Mouse (Mus musculus): Measurements from ENCODE around the gene Ugt2a1. TPM values are rescaled to one million over a fixed set of nuclear protein-coding genes. Genes with fewer than 3 reads are reported as not detected.
"Not testable (repeated sequence)": the region's sequence is repeated elsewhere in the genome, so short reads cannot be mapped to it uniquely, and the experiment has no call there.

Ugt2a1 gene
- not detected for total RNA-seq (2021)
- long read RNA-seq, experiment 1: 0 reads
- long read RNA-seq, experiment 2: 0 reads

DNA sequence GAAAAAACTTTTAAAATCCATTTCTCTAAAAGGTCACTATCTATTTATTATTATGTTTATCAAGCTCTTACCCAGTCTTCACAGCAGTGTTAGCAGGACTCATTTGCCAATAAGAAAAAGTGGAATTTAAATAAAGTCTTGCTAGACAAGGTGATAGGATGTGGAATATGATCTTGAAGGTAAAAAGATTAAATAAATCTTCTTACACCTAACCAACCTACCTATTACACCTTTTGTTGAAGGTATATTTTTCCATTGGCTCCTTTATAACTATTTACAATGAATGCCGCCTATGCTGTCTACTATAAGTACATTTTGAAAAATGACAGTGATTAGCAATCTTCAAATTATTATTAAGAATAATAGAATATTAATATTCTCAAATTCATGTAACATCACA lies at the start of gene Ugt2a1:
Gene Ugt2a1, minus strand, starts transcription at position 101 of the 400 bp plus-strand sequence.
- TF ChIP-seq CTCF (IDR thresholded peaks at IDR 0.05): no peak
- DNase-seq (ENCODE audit: extremely low spot score in 1 of 2, low spot score in 2 of 2): no peak
- intact Hi-C loops (cut with DNase I): no loop called here

DNA sequence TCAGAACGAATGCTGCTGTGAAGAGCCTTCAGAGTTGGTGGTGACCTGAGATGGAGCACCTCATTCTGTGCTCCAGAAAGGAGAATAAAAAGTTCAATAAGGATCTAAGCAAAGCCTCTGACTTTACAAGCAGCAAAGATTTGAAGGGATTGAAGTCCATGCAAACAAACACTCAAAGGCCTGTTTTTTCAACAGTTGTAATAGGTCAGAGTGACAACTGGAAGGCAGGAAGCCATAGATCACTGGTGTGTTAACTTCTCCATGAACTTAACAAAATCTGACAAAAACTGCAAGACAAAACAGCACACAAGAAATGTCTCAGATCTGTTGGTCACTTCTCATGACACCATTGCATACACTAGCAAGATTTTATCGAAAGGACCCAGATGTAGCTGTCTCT lies 47.4 kb upstream of the Ugt2a1 start, which contains the start of gene Sult1b1:
Gene Sult1b1, minus strand, starts transcription at position 85 of the 400 bp plus-strand sequence.
- no peak for DNase-seq (ENCODE audit: extremely low spot score in 1 of 2, low spot score in 2 of 2)
- Histone ChIP-seq H3K27ac (no peak within 1 kb of the TSS), H3K4me3 (no peak within 1 kb of the TSS)
- no peak for TF ChIP-seq CTCF (IDR thresholded peaks at IDR 0.05)
- intact Hi-C loops (cut with DNase I): no loop called here

More for the DNA sequence above, at the start of gene Ugt2a1:
- Histone ChIP-seq H3K27ac (no peak within 1 kb of the TSS), H3K4me3 (no peak within 1 kb of the TSS)

DNA sequence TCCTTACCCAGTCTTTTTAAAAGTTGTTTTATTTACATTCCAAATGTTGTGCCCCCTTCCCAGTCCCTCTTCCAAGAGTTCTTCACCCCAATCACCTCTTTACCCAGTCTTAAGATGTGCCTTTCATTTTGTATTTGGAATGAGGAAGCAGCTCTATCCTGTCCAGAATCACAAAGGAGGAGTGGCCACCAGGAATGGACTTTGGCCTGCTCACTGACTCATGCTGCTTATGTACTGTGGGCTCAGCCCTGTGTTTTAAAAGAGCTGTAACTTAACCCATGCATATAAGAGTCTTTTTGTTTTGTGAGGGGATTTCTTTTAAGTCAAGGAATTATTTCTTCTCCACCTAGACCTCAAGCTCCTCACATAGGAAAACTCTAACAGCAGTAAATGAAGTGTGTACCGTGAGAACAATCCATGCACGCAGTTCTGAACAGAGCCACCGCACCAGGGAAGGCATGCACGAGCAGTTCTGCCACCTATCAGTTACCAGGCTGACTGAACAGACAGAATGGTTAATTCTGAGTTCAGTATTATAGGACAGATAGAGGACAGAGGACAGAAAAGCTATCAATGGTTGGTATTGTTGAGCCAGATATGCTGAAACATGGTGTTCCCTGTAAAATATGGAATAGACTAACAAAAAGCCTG lies 45.4 kb upstream of the Ugt2a1 start:
- H3K27ac ChIP-seq: no peak overlapping the region
- H3K4me3 ChIP-seq: no peak overlapping the region
- no peak for DNase-seq (ENCODE audit: extremely low spot score in 1 of 2, low spot score in 2 of 2)
- TF ChIP-seq CTCF (IDR thresholded peaks at IDR 0.05): no peak
- intact Hi-C loops (cut with DNase I): no loop called here

DNA sequence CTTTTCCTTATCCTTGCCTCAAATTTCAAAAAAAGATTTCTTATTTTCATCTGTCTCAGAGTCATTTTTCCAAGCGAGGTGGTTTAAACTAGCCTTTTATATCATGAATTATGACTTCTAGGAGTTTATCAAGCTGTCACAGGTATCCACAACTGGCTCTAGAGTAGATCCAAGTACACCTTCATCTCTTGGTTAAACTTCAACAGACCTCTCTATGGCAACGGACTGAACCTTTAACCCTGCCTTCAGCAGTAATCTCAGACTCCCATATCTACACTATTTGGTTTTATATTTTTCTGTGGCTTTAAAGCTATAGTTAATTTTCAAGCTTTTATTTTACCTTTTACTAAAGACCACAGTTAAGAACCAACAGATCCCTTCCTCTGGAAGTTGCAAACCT lies 41.6 kb upstream of the Ugt2a1 start:
- intact Hi-C loops (cut with DNase I): no loop called here
- no peak overlapping the region for H3K27ac ChIP-seq
- DNase-seq (ENCODE audit: extremely low spot score in 1 of 2, low spot score in 2 of 2): no peak
- TF ChIP-seq CTCF (IDR thresholded peaks at IDR 0.05): no peak
- H3K4me3 ChIP-seq: no peak overlapping the region

DNA sequence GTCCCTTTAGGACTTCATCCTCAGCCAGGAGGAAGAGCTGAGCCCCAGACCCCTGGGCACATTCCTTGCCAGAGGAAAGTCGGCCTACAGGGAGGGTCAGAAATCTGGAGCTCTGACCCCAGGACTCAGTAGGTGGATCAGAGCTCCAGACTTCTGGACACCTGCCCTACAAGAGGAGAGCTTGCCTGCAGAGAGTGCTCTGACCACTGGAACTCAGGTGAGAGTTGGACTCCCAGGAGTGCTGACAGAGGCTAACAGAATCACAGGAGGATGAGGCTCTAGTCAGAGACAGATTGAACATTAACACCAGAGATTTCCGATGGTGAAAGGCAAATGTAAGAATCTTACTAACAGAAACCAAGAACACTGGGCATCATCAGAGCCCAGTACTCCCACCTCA lies 32.9 kb upstream of the Ugt2a1 start:
- intact Hi-C loops (cut with DNase I); H3K4me3 ChIP-seq; DNase-seq (ENCODE audit: extremely low spot score in 1 of 2, low spot score in 2 of 2); H3K27ac ChIP-seq: not testable (repeated sequence)

DNA sequence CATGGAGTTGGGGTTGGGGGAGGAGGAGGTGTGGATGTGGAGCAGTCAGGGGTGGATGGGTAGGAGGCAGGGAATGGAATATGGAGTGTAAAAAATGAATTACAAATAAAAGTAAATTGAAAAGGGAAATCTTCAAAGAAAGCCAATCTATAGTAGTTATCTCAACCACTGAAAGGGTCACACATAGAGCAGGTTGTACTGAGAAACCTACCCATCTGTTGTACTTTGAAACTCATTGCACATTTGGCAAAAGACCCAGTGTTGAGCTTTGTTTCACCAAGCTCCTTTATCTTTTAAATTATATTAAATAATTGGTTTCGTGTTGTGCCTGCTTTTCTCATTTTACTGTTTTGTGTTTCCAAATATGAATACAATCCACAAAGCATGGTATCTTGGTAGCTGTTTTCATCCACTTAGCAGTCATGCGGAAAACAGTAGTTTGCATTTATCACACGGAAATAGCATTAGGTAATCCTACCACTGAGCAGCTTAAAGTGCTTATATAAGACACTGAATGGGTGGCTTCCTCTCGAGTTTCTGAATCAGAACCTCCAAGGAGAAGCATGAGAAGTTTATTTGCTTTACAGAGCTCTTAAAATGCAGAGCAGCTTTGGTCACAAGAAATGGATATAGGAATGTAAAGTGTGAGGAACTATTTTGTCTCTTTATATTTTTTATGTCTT lies 15.2 kb upstream of the Ugt2a1 start:
- TF ChIP-seq CTCF (IDR thresholded peaks at IDR 0.05): no peak
- H3K27ac ChIP-seq: no peak overlapping the region
- H3K4me3 ChIP-seq: no peak overlapping the region
- no peak for DNase-seq (ENCODE audit: extremely low spot score in 1 of 2, low spot score in 2 of 2)
- intact Hi-C loops (cut with DNase I): no loop called here

DNA sequence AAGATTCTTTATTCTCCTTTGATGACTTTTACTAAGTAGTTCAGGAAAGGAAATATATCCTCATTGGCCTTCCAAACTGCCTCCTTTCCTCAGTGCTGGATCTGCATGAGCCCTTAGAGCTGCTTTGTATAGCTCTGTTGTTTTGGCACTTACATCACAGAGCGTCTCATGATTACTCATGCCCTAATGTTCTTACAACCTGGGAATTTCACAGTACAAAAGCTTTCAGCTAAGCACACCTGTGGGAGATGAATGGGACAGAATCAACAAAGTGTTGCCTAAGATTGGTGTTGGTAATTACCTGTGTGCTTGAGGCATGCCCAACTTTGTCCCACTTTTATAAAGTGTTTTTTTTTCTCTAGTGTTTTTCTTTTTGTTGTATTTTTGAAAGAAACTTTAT lies 12.0 kb upstream of the Ugt2a1 start:
- intact Hi-C loops (cut with DNase I): no loop called here
- H3K4me3 ChIP-seq: no peak overlapping the region
- TF ChIP-seq CTCF (IDR thresholded peaks at IDR 0.05): no peak
- no peak overlapping the region for H3K27ac ChIP-seq
- DNase-seq (ENCODE audit: extremely low spot score in 1 of 2, low spot score in 2 of 2): no peak

DNA sequence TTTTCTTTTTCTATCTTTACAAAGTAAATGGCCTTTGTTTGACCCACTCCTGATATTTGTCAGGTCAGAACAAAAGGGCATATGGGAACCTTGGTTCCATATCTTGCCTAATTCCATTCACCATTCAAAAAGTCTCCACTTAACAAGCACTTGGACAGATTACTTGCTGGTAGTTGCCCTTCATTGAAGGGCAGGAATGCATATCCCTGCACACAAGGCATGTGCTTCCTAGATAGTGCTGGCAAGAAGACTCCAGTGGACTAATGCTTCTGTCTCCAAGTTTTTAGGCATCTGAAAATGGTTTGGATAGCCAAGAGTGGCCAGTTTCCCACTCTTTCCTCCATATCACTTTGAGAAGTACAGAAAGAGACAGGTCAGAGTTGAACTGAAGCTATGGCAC lies 8.7 kb upstream of the Ugt2a1 start:
- intact Hi-C loops (cut with DNase I): no loop called here
- Histone ChIP-seq H3K27ac (no peak overlapping the region), H3K4me3 (no peak overlapping the region)
- DNase-seq (ENCODE audit: extremely low spot score in 1 of 2, low spot score in 2 of 2): no peak
- TF ChIP-seq CTCF (IDR thresholded peaks at IDR 0.05): no peak

DNA sequence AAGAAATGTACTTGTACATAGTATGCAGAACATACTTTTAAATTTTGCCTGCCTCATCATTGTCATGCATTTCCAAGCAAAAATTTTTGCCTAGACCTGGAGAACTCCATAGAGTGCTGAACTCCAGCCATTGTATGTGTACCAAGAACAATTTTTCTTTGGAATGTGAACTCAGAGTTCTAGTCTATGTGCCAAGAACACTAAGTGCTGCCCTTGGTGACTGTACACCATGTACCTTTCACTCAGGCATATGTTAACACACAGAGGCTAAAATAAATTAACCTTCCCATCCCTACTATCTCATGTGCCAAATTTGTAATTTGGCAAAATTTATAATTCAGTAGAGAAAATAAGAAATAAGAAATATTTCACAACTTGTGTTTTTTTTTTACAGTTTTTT lies 8.3 kb upstream of the Ugt2a1 start:
- DNase-seq (ENCODE audit: extremely low spot score in 1 of 2, low spot score in 2 of 2): no peak
- intact Hi-C loops (cut with DNase I): no loop called here
- no peak overlapping the region for H3K27ac ChIP-seq
- no peak for TF ChIP-seq CTCF (IDR thresholded peaks at IDR 0.05)
- H3K4me3 ChIP-seq: no peak overlapping the region

DNA sequence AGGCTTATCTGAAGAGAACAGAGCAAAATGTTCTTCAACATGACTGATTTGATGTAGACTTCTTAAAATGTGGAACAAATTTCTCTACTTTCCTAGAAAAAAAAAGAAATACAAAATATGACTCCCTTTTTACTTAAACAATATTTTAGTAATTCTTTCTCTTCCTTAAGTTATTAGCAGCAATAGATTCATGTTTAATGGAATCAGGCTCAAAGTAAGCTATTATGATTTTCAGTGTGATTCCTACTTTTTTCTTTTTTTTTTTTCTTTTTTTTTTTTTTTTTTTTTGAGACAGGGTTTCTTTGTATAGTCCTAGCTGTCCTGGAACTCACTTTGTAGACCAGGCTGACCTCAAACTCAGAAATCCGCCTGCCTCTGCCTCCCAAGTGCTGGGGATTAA lies 4.0 kb downstream of the Ugt2a1 start, which contains the start of gene Gm43638:
Gene Gm43638, minus strand, starts transcription at position 101 of the 400 bp plus-strand sequence.
- H3K4me3 ChIP-seq; H3K27ac ChIP-seq; DNase-seq (ENCODE audit: extremely low spot score in 1 of 2, low spot score in 2 of 2); intact Hi-C loops (cut with DNase I): not testable (repeated sequence)

DNA sequence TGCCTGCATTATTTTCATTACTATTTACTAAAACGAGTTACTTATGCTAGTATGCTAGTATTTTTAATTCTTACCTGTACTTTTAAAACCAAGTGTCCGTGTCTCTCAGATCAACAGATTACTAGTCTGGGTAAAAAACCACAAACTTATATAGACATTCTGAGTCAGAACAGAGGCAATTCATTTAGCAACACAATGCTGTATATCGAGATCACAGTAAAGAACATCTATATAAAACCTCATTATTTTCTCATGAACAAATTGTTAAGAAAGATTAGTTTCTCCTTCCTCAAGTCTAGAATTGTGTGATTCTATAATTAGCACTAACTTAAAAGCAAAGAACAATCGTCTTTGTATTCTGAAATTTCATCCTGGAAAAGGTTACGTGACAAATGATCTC lies 8.5 kb downstream of the Ugt2a1 start, which contains the start of gene Ugt2a2:
Gene Ugt2a2, minus strand, starts transcription at position 101 of the 400 bp plus-strand sequence.
- intact Hi-C loops (cut with DNase I): no loop called here
- TF ChIP-seq CTCF (IDR thresholded peaks at IDR 0.05): no peak
- no peak for DNase-seq (ENCODE audit: extremely low spot score in 1 of 2, low spot score in 2 of 2)
- Histone ChIP-seq H3K4me3 (no peak within 1 kb of the TSS), H3K27ac (no peak within 1 kb of the TSS)

DNA sequence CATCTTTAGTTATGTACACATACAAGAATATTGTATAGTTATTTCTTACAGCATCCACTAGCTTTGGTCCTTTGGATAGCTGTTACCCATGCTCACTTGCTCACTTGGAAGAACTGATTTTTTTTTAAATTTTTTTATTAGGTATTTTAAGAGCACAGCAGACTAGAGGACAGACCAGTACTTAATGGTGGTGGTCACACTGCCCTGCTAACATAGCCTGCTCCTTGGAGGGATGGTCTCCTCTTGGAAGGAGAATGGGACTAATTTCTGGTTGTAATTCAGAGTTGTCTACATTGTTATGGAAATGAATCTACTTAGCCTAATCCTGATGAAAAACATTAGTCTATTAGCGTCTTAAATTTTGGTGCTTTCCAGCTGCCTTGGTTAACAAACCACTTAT lies 31.9 kb downstream of the Ugt2a1 start:
- intact Hi-C loops (cut with DNase I): no loop called here
- Histone ChIP-seq H3K27ac (no peak overlapping the region), H3K4me3 (no peak overlapping the region)
- TF ChIP-seq CTCF (IDR thresholded peaks at IDR 0.05): no peak
- DNase-seq (ENCODE audit: extremely low spot score in 1 of 2, low spot score in 2 of 2): no peak

DNA sequence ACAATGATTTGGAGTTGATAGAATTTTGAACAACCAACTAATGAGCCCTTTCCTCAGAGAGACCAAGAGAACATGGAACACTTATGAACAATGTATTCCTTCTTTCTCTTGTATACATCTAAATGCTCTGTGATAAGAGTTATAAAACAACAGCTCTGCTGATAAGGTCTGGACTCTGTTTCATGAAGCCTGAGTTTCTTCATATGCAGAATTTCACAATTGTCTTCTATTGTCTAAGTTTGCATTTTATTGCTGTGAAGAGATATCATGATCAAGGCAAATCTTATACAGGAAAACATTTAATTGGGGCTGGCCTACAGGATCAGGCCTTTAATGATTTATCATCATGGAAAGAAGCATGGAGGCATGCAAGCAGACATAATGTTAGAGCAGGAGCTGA lies 33.0 kb downstream of the Ugt2a1 start:
- DNase-seq (ENCODE audit: extremely low spot score in 1 of 2, low spot score in 2 of 2): no peak
- H3K27ac ChIP-seq: no peak overlapping the region
- no peak overlapping the region for H3K4me3 ChIP-seq
- intact Hi-C loops (cut with DNase I): no loop called here
- TF ChIP-seq CTCF (IDR thresholded peaks at IDR 0.05): no peak

All from left cerebral cortex, adult 2 months (tissue).